Mouse (Mus musculus) intestine, postnatal 0 days (tissue): ENCODE measurements around the gene Ntf3. TPM values are rescaled to one million over a fixed set of nuclear protein-coding genes. Genes with fewer than 3 reads are reported as not detected.

Experiments
- ATAC-seq: fragments of 200-750 bp; cut with Nextera tagmentation; 2 replicates; pipeline ENCODE4 v1.8.0; 2017; ENCODE audit warnings: mild to moderate bottlenecking, moderate TSS enrichment, moderate library complexity
- H3K27ac ChIP-seq: fragments of 300-500 bp; sonication (generic); 2 replicates; pipeline ENCODE4 v1.5.1; 2014; ENCODE audit warnings: mild to moderate bottlenecking, low read depth, low read length, moderate library complexity
- H3K27me3 ChIP-seq: fragments of 300-500 bp; sonication (generic); replicated peaks from 2 replicates; pipeline ENCODE4 v1.6.1; 2014; ENCODE audit warnings: low read length, mixed read lengths; ENCODE audit not compliant: control insufficient read depth, insufficient read depth
- H3K36me3 ChIP-seq: fragments of 300-500 bp; sonication (generic); 2 replicates; pipeline ENCODE4 v1.6.1; 2014; ENCODE audit warnings: mild to moderate bottlenecking, moderate library complexity; ENCODE audit not compliant: control insufficient read depth, insufficient read depth
- H3K4me1 ChIP-seq: fragments of 300-500 bp; sonication (generic); replicated peaks from 2 replicates; pipeline ENCODE4 v1.6.1; 2014; ENCODE audit warnings: antibody characterized with exemption, low read length, mixed read lengths; ENCODE audit not compliant: control insufficient read depth, insufficient read depth
- H3K4me2 ChIP-seq: fragments of 300-500 bp; sonication (generic); replicated peaks from 2 replicates; pipeline ENCODE4 v1.6.1; 2014; ENCODE audit warnings: low read depth, mild to moderate bottlenecking, moderate library complexity
- H3K4me3 ChIP-seq: fragments of 300-500 bp; sonication (generic); 2 replicates; pipeline ENCODE4 v1.5.1; 2014; ENCODE audit warnings: low read depth, low read length
- H3K9ac ChIP-seq: fragments of 300-500 bp; sonication (generic); 2 replicates; pipeline ENCODE4 v1.6.1; 2014; ENCODE audit warnings: mild to moderate bottlenecking, low read depth, low read length
- H3K9me3 ChIP-seq: fragments of 300-500 bp; sonication (generic); 2 replicates; pipeline ENCODE4 v1.6.1; 2016; ENCODE audit warnings: mixed run types; ENCODE audit not compliant: control insufficient read depth
- CTCF ChIP-seq: sonication (generic); IDR thresholded peaks from 2 replicates; pipeline ENCODE4 v1.5.1; 2016; ENCODE audit warnings: low read depth, mild to moderate bottlenecking, control low read depth, antibody characterized with exemption, moderate library complexity
- WGBS: fragments of 180-500 bp; shearing (Covaris S2); extraction: QIAGEN DNeasy Blood & Tissue Kit; methylation state at CpG from one replicate; pipeline ENCODE4 v1.1.7; 2014; 5-methylcytosine and 5-hydroxymethylcytosine counted together
- polyA plus RNA-seq: library from polyadenylated mRNA; unstranded; fragments of >200 nt; fragmentation: Nextera tagmentation; extraction: Ambion mirVana; gene quantifications from 2 replicates; pipeline ENCODE4 v1.2.1, GENCODE M21; 2015

Ntf3 gene
- polyA plus RNA-seq, 1 experiment from 2014 or later, result 8.1 TPM

- ATAC-seq, result no peak
- no peak for TF ChIP-seq CTCF
- Histone ChIP-seq H3K9me3 (no peaks in the 10 kb centered on the region), H3K4me2 (no peak overlapping the region), H3K4me1 (no peaks in the 10 kb centered on the region), H3K36me3 (no peaks in the 10 kb centered on the region), H3K9ac (no peak overlapping the region), H3K27ac (no peak overlapping the region), H3K27me3 (no peaks in the 10 kb centered on the region), H3K4me3 (no peak overlapping the region)
- WGBS, result 89% methylated on average over 10 of the region's 10 CpGs
These were observed 23.6 kb upstream of the Ntf3 start for GRCm38 (mm10) chr6:126190218-126190871.

- Histone ChIP-seq H3K4me2 (no peak overlapping the region), H3K4me3 (no peak overlapping the region), H3K4me1 (no peaks in the 10 kb centered on the region), H3K9ac (no peak overlapping the region), H3K9me3 (no peaks in the 10 kb centered on the region), H3K27me3 (no peaks in the 10 kb centered on the region), H3K36me3 (no peaks in the 10 kb centered on the region), H3K27ac (no peak overlapping the region)
- TF ChIP-seq CTCF, result no peak
- no peak for ATAC-seq
- 71% methylated on average over 8 of the region's 8 CpGs for WGBS
These were observed 20.7 kb upstream of the Ntf3 start for GRCm38 (mm10) chr6:126187400-126187799.

GRCm38 (mm10) chr6:126186116-126186515, 19.4 kb upstream of the Ntf3 start:
- H3K4me3 ChIP-seq, result no peak overlapping the region
- 64% methylated on average over 1 of the region's 1 CpGs for WGBS
- ATAC-seq, result no peak
- no peaks in the 10 kb centered on the region for H3K36me3 ChIP-seq
- no peak overlapping the region for H3K9ac ChIP-seq
- TF ChIP-seq CTCF, result no peak
- H3K27ac ChIP-seq, result no peak overlapping the region
- no peaks in the 10 kb centered on the region for H3K9me3 ChIP-seq
- no peaks in the 10 kb centered on the region for H3K27me3 ChIP-seq
- H3K4me1 ChIP-seq, result no peaks in the 10 kb centered on the region
- no peak overlapping the region for H3K4me2 ChIP-seq

- TF ChIP-seq CTCF, result no peak
- no peaks in the 10 kb centered on the region for H3K4me1 ChIP-seq
- no peak overlapping the region for H3K4me3 ChIP-seq
- no peak overlapping the region for H3K4me2 ChIP-seq
- no peaks in the 10 kb centered on the region for H3K36me3 ChIP-seq
- no peaks in the 10 kb centered on the region for H3K9me3 ChIP-seq
- no peak overlapping the region for H3K27ac ChIP-seq
- no peaks in the 10 kb centered on the region for H3K27me3 ChIP-seq
- no peak for ATAC-seq
- no peak overlapping the region for H3K9ac ChIP-seq
- 94% methylated on average over 1 of the region's 1 CpGs for WGBS
These were observed 5.4 kb upstream of the Ntf3 start for GRCm38 (mm10) chr6:126172071-126172470.

- no peak for ATAC-seq
- H3K4me1 ChIP-seq, result no peaks in the 10 kb centered on the region
- no peaks in the 10 kb centered on the region for H3K9me3 ChIP-seq
- H3K36me3 ChIP-seq, result no peaks in the 10 kb centered on the region
- no peak for TF ChIP-seq CTCF
- WGBS, result 61% methylated on average over 4 of the region's 4 CpGs
- H3K4me2 ChIP-seq, result no peak overlapping the region
- no peak overlapping the region for H3K9ac ChIP-seq
- no peak overlapping the region for H3K4me3 ChIP-seq
- H3K27me3 ChIP-seq, result peaks cover 12% of the 10 kb centered on the region
- no peak overlapping the region for H3K27ac ChIP-seq
These were observed 4.1 kb upstream of the Ntf3 start for GRCm38 (mm10) chr6:126170772-126171171.

- Histone ChIP-seq H3K4me3 (no peak overlapping the region), H3K27me3 (peaks cover 37% of the 10 kb centered on the region), H3K4me1 (no peaks in the 10 kb centered on the region), H3K36me3 (no peaks in the 10 kb centered on the region), H3K4me2 (no peak overlapping the region), H3K9ac (no peak overlapping the region), H3K9me3 (no peaks in the 10 kb centered on the region), H3K27ac (no peak overlapping the region)
- WGBS, result 25% methylated on average over 3 of the region's 3 CpGs
- no peak for ATAC-seq
- peak; percentile 73 for TF ChIP-seq CTCF
These were observed 1.0 kb upstream of the Ntf3 start for GRCm38 (mm10) chr6:126167731-126168130.

GRCm38 (mm10) chr6:126167208-126167590, 489 bp upstream of the Ntf3 start:
- Histone ChIP-seq H3K4me3 (peak overlapping the region; percentile 40; the same call in 1 of the 2 replicates), H3K9me3 (no peaks in the 10 kb centered on the region), H3K9ac (no peak overlapping the region), H3K36me3 (no peaks in the 10 kb centered on the region), H3K4me2 (peak overlapping the region; percentile 62), H3K27me3 (peaks cover 38% of the 10 kb centered on the region), H3K4me1 (no peaks in the 10 kb centered on the region), H3K27ac (no peak overlapping the region)
- WGBS, result 5% methylated on average over 6 of the region's 6 CpGs
- no peak for TF ChIP-seq CTCF
- no peak for ATAC-seq
